Mouse (Mus musculus): ENCODE measurements around the gene Idh3b. TPM values are rescaled to one million over a fixed set of nuclear protein-coding genes. Genes with fewer than 3 reads are reported as not detected.
A peak's percentile ranks its signal among the peaks of the same experiment; 100 is the strongest.

Idh3b gene
- polyA plus RNA-seq, 1 experiment from 2014 or later: 221 TPM

DNA sequence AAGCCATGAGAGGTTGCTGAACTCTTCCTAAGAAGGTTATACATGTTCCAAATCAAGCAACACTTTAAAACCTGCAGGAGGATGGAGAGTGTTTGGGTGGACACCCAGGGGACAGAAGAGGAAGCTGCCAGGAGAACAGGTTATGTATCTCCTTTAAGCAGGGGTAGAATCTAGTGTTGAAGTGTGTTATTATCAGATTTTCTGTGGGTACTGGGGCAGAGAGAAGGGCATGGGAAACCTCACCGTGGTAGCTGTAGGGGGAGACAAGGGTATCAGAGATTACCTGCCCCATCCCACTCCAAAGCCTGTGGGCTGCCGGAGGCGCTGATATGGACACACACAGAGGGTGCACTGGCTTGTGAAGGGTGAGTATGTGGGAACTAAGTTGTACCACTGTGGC, 8.7 kb upstream of the Idh3b start:
- Histone ChIP-seq H3K4me1 (replicated peaks) (peaks cover 21% of the 10 kb centered on the region), H3K27ac (ENCODE audit: poor library complexity, severe bottlenecking) (no peak overlapping the region), H3K27me3 (replicated peaks) (peaks cover 55% of the 10 kb centered on the region), H3K4me2 (no peak overlapping the region), H3K9ac (no peak overlapping the region), H3K4me3 (no peak overlapping the region), H3K9me3 (replicated peaks) (no peaks in the 10 kb centered on the region), H3K36me3 (no peaks in the 10 kb centered on the region)
- 58% methylated on average over 3 of the region's 3 CpGs for WGBS
- no peak for ATAC-seq (ENCODE audit: insufficient number of reproducible peaks, low FRiP score)

GRCm38 (mm10) chr2:130291434-130291833, 7.1 kb upstream of the Idh3b start:
- peaks cover 19% of the 10 kb centered on the region for H3K4me1 ChIP-seq (replicated peaks)
- no peak overlapping the region for H3K27ac ChIP-seq (ENCODE audit: poor library complexity, severe bottlenecking)
- H3K9me3 ChIP-seq (replicated peaks): no peaks in the 10 kb centered on the region
- H3K9ac ChIP-seq: no peak overlapping the region
- peak overlapping the region; percentile 40 for H3K4me2 ChIP-seq
- 18% methylated on average over 8 of the region's 8 CpGs for WGBS
- no peaks in the 10 kb centered on the region for H3K36me3 ChIP-seq
- no peak; the same call in 1 of the 2 replicates for ATAC-seq (ENCODE audit: insufficient number of reproducible peaks, low FRiP score)
- H3K27me3 ChIP-seq (replicated peaks): peaks cover 40% of the 10 kb centered on the region
- H3K4me3 ChIP-seq: no peak overlapping the region

DNA sequence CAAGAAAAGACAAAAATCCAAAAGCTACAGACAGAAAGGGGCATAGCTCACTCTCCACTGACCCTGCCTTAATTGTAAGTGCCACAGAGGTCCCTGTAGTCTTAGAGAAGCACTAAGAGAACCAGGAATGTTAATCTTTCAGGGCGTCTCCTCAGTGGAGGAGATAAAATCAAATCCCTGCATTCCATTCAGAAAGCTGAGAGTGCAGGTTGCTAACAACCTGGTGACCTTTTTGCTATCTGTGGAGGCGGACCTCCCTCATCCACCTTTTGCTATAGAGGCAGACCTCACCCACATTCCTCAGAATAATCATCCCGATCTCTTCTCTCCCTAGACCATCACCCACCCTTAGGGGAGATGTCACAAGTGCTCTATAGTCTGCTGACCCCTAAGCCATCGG, 4.7 kb upstream of the Idh3b start:
- WGBS: 44% methylated on average over 4 of the region's 4 CpGs
- Histone ChIP-seq H3K4me2 (no peak overlapping the region), H3K36me3 (no peaks in the 10 kb centered on the region), H3K4me1 (replicated peaks) (peaks cover 10% of the 10 kb centered on the region), H3K9ac (no peak overlapping the region), H3K4me3 (no peak overlapping the region), H3K27ac (ENCODE audit: poor library complexity, severe bottlenecking) (no peak overlapping the region), H3K9me3 (replicated peaks) (no peaks in the 10 kb centered on the region), H3K27me3 (replicated peaks) (peaks cover 20% of the 10 kb centered on the region)
- ATAC-seq (ENCODE audit: insufficient number of reproducible peaks, low FRiP score): no peak

DNA sequence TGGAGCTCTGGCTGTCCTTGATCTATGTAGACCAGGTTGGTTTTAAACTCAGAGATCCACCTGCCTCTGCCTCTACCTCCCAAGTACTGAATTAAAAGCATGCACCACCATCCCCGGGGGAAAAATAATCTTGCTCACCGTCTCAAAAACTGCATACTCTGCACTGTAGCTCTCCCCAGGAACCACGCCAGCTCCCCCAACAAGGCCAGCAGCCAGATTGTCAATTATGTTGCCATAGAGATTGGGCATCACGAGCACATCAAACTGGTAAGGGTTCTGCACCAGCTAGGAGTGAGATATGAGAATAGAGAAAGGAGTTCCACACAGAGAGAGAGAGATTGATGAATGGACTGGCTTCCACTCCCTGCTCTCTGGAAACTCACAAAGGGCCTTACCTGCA, 3.5 kb downstream of the Idh3b start:
- no peaks in the 10 kb centered on the region for H3K9me3 ChIP-seq (replicated peaks)
- peaks cover 23% of the 10 kb centered on the region for H3K4me1 ChIP-seq (replicated peaks)
- ATAC-seq (ENCODE audit: insufficient number of reproducible peaks, low FRiP score): no peak
- WGBS: 80% methylated on average over 4 of the region's 4 CpGs
- no peak overlapping the region for H3K4me3 ChIP-seq
- no peak overlapping the region for H3K4me2 ChIP-seq
- H3K36me3 ChIP-seq: peaks cover 68% of the 10 kb centered on the region
- H3K27ac ChIP-seq (ENCODE audit: poor library complexity, severe bottlenecking): no peak overlapping the region
- H3K27me3 ChIP-seq (replicated peaks): no peaks in the 10 kb centered on the region
- H3K9ac ChIP-seq: no peak overlapping the region

GRCm38 (mm10) chr2:130280224-130280623, 4.1 kb downstream of the Idh3b start:
- no peaks in the 10 kb centered on the region for H3K9me3 ChIP-seq (replicated peaks)
- no peak overlapping the region for H3K4me3 ChIP-seq
- no peak for ATAC-seq (ENCODE audit: insufficient number of reproducible peaks, low FRiP score)
- H3K9ac ChIP-seq: no peak overlapping the region
- WGBS: 60% methylated on average over 7 of the region's 7 CpGs
- H3K4me2 ChIP-seq: no peak overlapping the region
- peaks cover 29% of the 10 kb centered on the region for H3K4me1 ChIP-seq (replicated peaks)
- no peak overlapping the region for H3K27ac ChIP-seq (ENCODE audit: poor library complexity, severe bottlenecking)
- peaks cover 74% of the 10 kb centered on the region for H3K36me3 ChIP-seq
- no peaks in the 10 kb centered on the region for H3K27me3 ChIP-seq (replicated peaks)

DNA sequence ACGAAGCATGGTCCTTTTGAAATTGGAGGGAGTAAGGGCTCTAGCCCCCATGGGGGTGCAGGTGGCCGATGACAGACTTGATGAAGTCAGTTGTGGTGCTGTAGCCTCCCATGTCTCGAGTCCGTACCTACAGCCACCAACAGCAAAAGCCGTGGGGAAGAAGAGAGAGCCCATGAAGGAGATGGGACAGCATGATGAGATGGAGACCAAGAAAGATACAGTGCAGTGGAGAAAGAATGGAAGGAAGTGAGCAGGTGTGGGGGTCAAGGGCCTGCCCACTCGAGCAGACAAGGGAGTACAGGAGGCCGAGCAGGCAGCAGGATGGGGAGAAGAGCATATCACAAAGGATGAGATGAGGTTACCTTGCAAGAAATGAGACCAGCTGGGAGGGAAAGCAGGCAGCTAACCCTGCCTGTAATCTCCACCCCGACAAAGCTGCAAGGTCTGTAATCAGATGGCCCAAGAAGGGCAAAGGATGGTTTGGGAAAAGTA, 4.7 kb downstream of the Idh3b start:
- Histone ChIP-seq H3K4me2 (no peak overlapping the region), H3K27me3 (replicated peaks) (no peaks in the 10 kb centered on the region), H3K9ac (no peak overlapping the region), H3K4me3 (no peak overlapping the region), H3K27ac (ENCODE audit: poor library complexity, severe bottlenecking) (no peak overlapping the region), H3K4me1 (replicated peaks) (peaks cover 33% of the 10 kb centered on the region), H3K36me3 (peaks cover 74% of the 10 kb centered on the region), H3K9me3 (replicated peaks) (no peaks in the 10 kb centered on the region)
- ATAC-seq (ENCODE audit: insufficient number of reproducible peaks, low FRiP score): no peak
- 37% methylated on average over 8 of the region's 8 CpGs for WGBS

GRCm38 (mm10) chr2:130275649-130276048, 8.7 kb downstream of the Idh3b start:
- ATAC-seq (ENCODE audit: insufficient number of reproducible peaks, low FRiP score): no peak
- WGBS: 46% methylated on average over 6 of the region's 6 CpGs
- Histone ChIP-seq H3K27me3 (replicated peaks) (no peaks in the 10 kb centered on the region), H3K9ac (no peak overlapping the region), H3K4me3 (peak overlapping the region; percentile 90), H3K36me3 (peaks cover 50% of the 10 kb centered on the region), H3K4me2 (peak overlapping the region; percentile 88), H3K4me1 (replicated peaks) (peaks cover 30% of the 10 kb centered on the region), H3K9me3 (replicated peaks) (no peaks in the 10 kb centered on the region), H3K27ac (ENCODE audit: poor library complexity, severe bottlenecking) (no peak overlapping the region)

DNA sequence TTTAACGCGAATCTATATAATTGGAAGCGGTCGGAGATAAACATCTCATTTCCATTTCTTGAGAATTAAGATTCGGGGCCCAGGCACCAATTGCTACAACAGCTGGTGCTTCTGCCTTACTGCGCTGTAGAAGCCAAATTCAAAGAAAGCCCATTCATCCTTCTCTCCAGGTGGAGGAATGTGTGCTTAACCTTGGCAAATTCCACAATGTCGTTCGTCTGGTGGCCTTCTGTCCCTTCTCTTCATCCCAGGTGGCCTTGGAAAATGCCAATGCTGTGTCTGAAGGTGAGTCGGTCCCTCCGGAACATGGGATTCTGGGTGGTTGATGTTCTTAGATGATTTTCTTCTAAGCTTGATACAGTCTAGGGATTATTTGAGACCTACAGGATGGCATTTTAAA, 9.5 kb downstream of the Idh3b start:
- ATAC-seq (ENCODE audit: insufficient number of reproducible peaks, low FRiP score): no peak
- Histone ChIP-seq H3K4me1 (replicated peaks) (peaks cover 30% of the 10 kb centered on the region), H3K4me2 (peak overlapping the region; percentile 88), H3K36me3 (peaks cover 43% of the 10 kb centered on the region), H3K9ac (peak overlapping the region; percentile 96), H3K4me3 (peak overlapping the region; percentile 90), H3K9me3 (replicated peaks) (no peaks in the 10 kb centered on the region), H3K27me3 (replicated peaks) (no peaks in the 10 kb centered on the region), H3K27ac (ENCODE audit: poor library complexity, severe bottlenecking) (peak overlapping the region; percentile 93)
- 3% methylated on average over 10 of the region's 10 CpGs for WGBS

GRCm38 (mm10) chr2:130274149-130274861, 10.0 kb downstream of the Idh3b start, which contains the start of gene Nop56:
TSS of gene Nop56 (plus strand) at chr2:130274430.
- peak; percentile 98 for ATAC-seq (ENCODE audit: insufficient number of reproducible peaks, low FRiP score)
- Histone ChIP-seq H3K9ac (peak within 1 kb of the TSS; percentile 96), H3K27ac (ENCODE audit: poor library complexity, severe bottlenecking) (peak within 1 kb of the TSS; percentile 93), H3K4me1 (replicated peaks) (peaks cover 30% of the 10 kb centered on the region), H3K36me3 (peaks cover 37% of the 10 kb centered on the region), H3K4me3 (peak within 1 kb of the TSS; percentile 90), H3K4me2 (peak within 1 kb of the TSS; percentile 88), H3K27me3 (replicated peaks) (no peaks in the 10 kb centered on the region), H3K9me3 (replicated peaks) (no peaks in the 10 kb centered on the region)
- WGBS: under 1% methylated on average over 68 of the region's 68 CpGs

GRCm38 (mm10) chr2:130273732-130274131, 10.6 kb downstream of the Idh3b start:
- Histone ChIP-seq H3K4me1 (replicated peaks) (peaks cover 30% of the 10 kb centered on the region), H3K9ac (peak overlapping the region; percentile 81), H3K27ac (ENCODE audit: poor library complexity, severe bottlenecking) (peak overlapping the region; percentile 60), H3K4me2 (peak overlapping the region; percentile 88), H3K27me3 (replicated peaks) (no peaks in the 10 kb centered on the region), H3K36me3 (peaks cover 35% of the 10 kb centered on the region), H3K4me3 (peak overlapping the region; percentile 90), H3K9me3 (replicated peaks) (no peaks in the 10 kb centered on the region)
- 2% methylated on average over 14 of the region's 14 CpGs for WGBS
- ATAC-seq (ENCODE audit: insufficient number of reproducible peaks, low FRiP score): peak; percentile 17

DNA sequence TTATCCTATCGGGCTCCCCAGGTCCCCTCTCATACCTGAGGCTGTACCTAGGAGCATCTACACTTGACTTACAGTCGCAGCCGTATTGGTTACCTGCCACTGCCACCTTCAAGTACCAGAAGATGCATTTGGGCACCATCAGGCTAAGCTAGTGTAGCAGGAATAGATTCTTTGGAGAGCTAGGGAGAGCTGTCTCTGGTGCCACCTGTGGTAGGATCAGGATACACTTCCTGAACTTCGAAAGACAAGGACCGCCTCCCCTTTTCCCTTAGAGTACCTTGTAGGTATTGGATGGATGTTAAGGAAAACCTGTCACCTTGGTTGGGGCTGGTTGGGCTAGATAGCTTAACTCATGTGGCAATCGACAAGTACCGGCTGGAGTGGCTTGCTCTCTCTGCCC, 16.3 kb downstream of the Idh3b start:
- Histone ChIP-seq H3K27me3 (replicated peaks) (peaks cover 6% of the 10 kb centered on the region; the same call in 1 of the 2 replicates), H3K36me3 (no peaks in the 10 kb centered on the region), H3K4me3 (no peak overlapping the region), H3K27ac (ENCODE audit: poor library complexity, severe bottlenecking) (no peak overlapping the region), H3K9ac (no peak overlapping the region), H3K4me2 (no peak overlapping the region), H3K9me3 (replicated peaks) (no peaks in the 10 kb centered on the region), H3K4me1 (replicated peaks) (peaks cover 2% of the 10 kb centered on the region)
- no peak for ATAC-seq (ENCODE audit: insufficient number of reproducible peaks, low FRiP score)
- WGBS: 61% methylated on average over 7 of the region's 7 CpGs
